Mouse (Mus musculus): ENCODE measurements around the gene Msl1. TPM values are rescaled to one million over a fixed set of nuclear protein-coding genes. Genes with fewer than 3 reads are reported as not detected.

Gene Msl1
- total and polyA plus RNA-seq, 3 experiments, result 25.9 to 58.1 (median 27.3) TPM

DNA sequence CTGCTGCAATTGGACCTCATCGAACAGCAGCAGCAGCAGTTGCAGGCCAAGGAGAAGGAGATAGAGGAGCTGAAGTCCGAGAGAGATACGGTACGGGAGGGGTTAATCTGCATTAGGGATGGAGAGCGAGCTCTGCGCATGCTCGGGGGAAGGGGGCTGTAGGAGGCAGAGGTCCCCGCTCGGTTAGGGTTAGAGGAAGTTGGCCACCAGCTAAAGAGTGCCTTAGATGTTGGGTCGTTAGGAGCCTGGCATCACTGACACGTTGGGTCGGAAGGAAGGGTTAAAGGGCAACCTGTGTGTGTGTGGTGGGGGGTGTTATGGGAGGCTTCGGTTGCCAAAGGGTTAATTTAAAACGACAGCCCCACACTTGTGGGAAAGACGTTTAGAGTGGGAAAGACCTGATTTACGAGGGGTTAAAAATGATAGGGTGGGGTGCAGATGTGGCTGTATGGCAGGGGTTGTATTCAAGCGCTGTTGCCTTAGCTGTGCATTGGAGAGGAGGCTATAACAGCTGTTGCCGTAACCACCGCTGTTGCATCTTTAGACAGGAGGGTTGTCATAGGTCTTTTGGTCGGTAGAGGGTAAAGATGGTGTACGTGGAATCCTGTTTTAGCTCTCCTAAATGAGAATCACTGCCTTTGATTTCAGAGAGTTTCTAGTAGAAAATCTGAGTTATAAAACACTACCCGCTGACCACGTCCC, 1.4 kb downstream of the Msl1 start:
- H3K9me3 ChIP-seq (replicated peaks; ENCODE audit: low read length), result no peaks in the 10 kb centered on the region
- in situ Hi-C loops (cut with MboI; ENCODE audit: low pct_ligation_motif_present, low pct_unique_long_range_greater_than_20kb, low sequenced_read_pairs) (no loop called here), dilution Hi-C loops (cut with MboI; ENCODE audit: extremely low pct_ligation_motif_present, extremely low pct_unique_long_range_greater_than_20kb, low sequenced_read_pairs) (no loop called here)
- peaks cover 6 to 44% of the 10 kb centered on the region in 2 experiments for H3K4me1 ChIP-seq (ENCODE audit: control insufficient read depth in 1 of 2, insufficient read depth in 2 of 2)
- H3K27me3 ChIP-seq (replicated peaks), result no peaks in the 10 kb centered on the region
- H3K9ac ChIP-seq (ENCODE audit: insufficient read depth, low read depth), result peak overlapping the region; percentile 100
- H3K4me3 ChIP-seq (replicated peaks in 1 of 3; ENCODE audit: low read depth in 2 of 3, low read length in 2 of 3, poor library complexity in 1 of 3), result peak overlapping the region; percentile 77 to 81 (median 79)
- DNase-seq (ENCODE audit: extremely low read depth), result peak; percentile 82
- peaks cover 22 to 40% of the 10 kb centered on the region in 2 experiments for H3K36me3 ChIP-seq (replicated peaks in 1 of 2; ENCODE audit: control insufficient read depth in 1 of 2, insufficient read depth in 1 of 2, low read length in 1 of 2)
- H3K27ac ChIP-seq (ENCODE audit: insufficient read depth, low read depth), result peak overlapping the region; percentile 86
- H3K4me2 ChIP-seq (ENCODE audit: insufficient read depth, low read depth, poor library complexity, severe bottlenecking), result peak overlapping the region; percentile 79
- TF ChIP-seq MAFK (IDR thresholded peaks at IDR 0.05; ENCODE audit: insufficient replicate concordance, low read length), result no peak
- TF ChIP-seq USF1 (IDR thresholded peaks at IDR 0.05; ENCODE audit: low read depth, low read length), result no peak
- no peak for TF ChIP-seq SMC3 (IDR thresholded peaks at IDR 0.05; ENCODE audit: low read depth, low read length)
- no peak for TF ChIP-seq RAD21 (IDR thresholded peaks at IDR 0.05; ENCODE audit: low read depth, low read length)
- TF ChIP-seq MEF2A (IDR thresholded peaks at IDR 0.05; ENCODE audit: borderline replicate concordance, low read depth, low read length), result peak; percentile 40; the same call in 1 of the 2 replicates
- TF ChIP-seq ZC3H11A (IDR thresholded peaks at IDR 0.05; ENCODE audit: low read depth, low read length), result no peak
- no peak for TF ChIP-seq USF2 (conservative IDR thresholded peaks at IDR 0.05; ENCODE audit: low read depth, low read length)
- TF ChIP-seq UBTF (IDR thresholded peaks at IDR 0.05; ENCODE audit: low read depth, low read length), result no peak
- TF ChIP-seq CHD1 (IDR thresholded peaks at IDR 0.05; ENCODE audit: low read depth, low read length), result peak; percentile 72; the same call in 1 of the 2 replicates
- peak; percentile 20; the same call in 1 of the 2 replicates for TF ChIP-seq IRF4 (IDR thresholded peaks at IDR 0.05; ENCODE audit: low read depth, low read length)
- TF ChIP-seq MXI1 (IDR thresholded peaks at IDR 0.05; ENCODE audit: low read depth, low read length), result peak; percentile 86
- no peak; the same call in 1 of the 2 replicates for TF ChIP-seq RCOR1 (conservative IDR thresholded peaks at IDR 0.05; ENCODE audit: low read depth, low read length)
- no peak for TF ChIP-seq ETS1 (conservative IDR thresholded peaks at IDR 0.05; ENCODE audit: low read depth, low read length)
- peak; percentile 62; the same call in 1 of the 2 replicates for TF ChIP-seq TBP (conservative IDR thresholded peaks at IDR 0.05; ENCODE audit: low read depth, low read length)
- peak; percentile 67; the same call in 1 of the 2 replicates for TF ChIP-seq NELFE (IDR thresholded peaks at IDR 0.05; ENCODE audit: low read depth, low read length)
- no peak for TF ChIP-seq GABPA (IDR thresholded peaks at IDR 0.05; ENCODE audit: insufficient replicate concordance, low read depth, low read length)
- TF ChIP-seq ELF1 (IDR thresholded peaks at IDR 0.05; ENCODE audit: low read depth, low read length), result peak; percentile 67
- TF ChIP-seq SIN3A (IDR thresholded peaks at IDR 0.05; ENCODE audit: low read length), result peak; percentile 76
- TF ChIP-seq BHLHE40 (IDR thresholded peaks at IDR 0.05; ENCODE audit: low read depth, low read length), result peak; percentile 5; the same call in 1 of the 2 replicates
- peak; percentile 74 for TF ChIP-seq POLR2AphosphoS2 (IDR thresholded peaks at IDR 0.05; ENCODE audit: low read depth, low read length)
- TF ChIP-seq ZNF384 (IDR thresholded peaks at IDR 0.05; ENCODE audit: low read depth, low read length), result no peak
- peak; percentile 100 for TF ChIP-seq NRF1 (IDR thresholded peaks at IDR 0.05; ENCODE audit: low read depth, low read length)
- no peak for TF ChIP-seq CTCF (conservative IDR thresholded peaks at IDR 0.05 in 1 of 2, IDR thresholded peaks at IDR 0.05 in 1 of 2; ENCODE audit: low read depth in 2 of 2, low read length in 2 of 2)
- no peak for TF ChIP-seq EP300 (IDR thresholded peaks at IDR 0.05; ENCODE audit: low read length)
- peak; percentile 56; the same call in 1 of the 2 replicates for TF ChIP-seq MAX (IDR thresholded peaks at IDR 0.05; ENCODE audit: low read length)
- peak; percentile 55 for TF ChIP-seq POLR2A (IDR thresholded peaks at IDR 0.05; ENCODE audit: low read depth, low read length)
- no peak; the same call in 1 of the 2 replicates for TF ChIP-seq MAZ (IDR thresholded peaks at IDR 0.05; ENCODE audit: low read depth, low read length)
- no peak for TF ChIP-seq JUND (conservative IDR thresholded peaks at IDR 0.05; ENCODE audit: low read depth, low read length)
- TF ChIP-seq CHD2 (IDR thresholded peaks at IDR 0.05; ENCODE audit: low read length), result peak; percentile 52; the same call in 1 of the 2 replicates
- TF ChIP-seq KAT2A (IDR thresholded peaks at IDR 0.05; ENCODE audit: insufficient replicate concordance, low read length), result 0 out of 2 replicates have a peak, but pooled peaks have one; percentile 52
- TF ChIP-seq ZKSCAN1 (IDR thresholded peaks at IDR 0.05; ENCODE audit: borderline replicate concordance, low read depth, low read length), result no peak
- peak; percentile 73; the same call in 1 of the 2 replicates for TF ChIP-seq ZMIZ1 (IDR thresholded peaks at IDR 0.05; ENCODE audit: low read depth, low read length)
- TF ChIP-seq E2F4 (IDR thresholded peaks at IDR 0.05; ENCODE audit: insufficient replicate concordance, low read depth, low read length), result no peak
- peak; percentile 69 for TF ChIP-seq TCF12 (IDR thresholded peaks at IDR 0.05; ENCODE audit: low read depth, low read length)
- peak; percentile 30; the same call in 1 of the 2 replicates for TF ChIP-seq MYC (IDR thresholded peaks at IDR 0.05; ENCODE audit: low read depth, low read length)
- TF ChIP-seq HCFC1 (IDR thresholded peaks at IDR 0.05; ENCODE audit: low read depth, low read length), result peak; percentile 48
- TF ChIP-seq PAX5 (IDR thresholded peaks at IDR 0.05; ENCODE audit: low read length), result no peak
- no peak for TF ChIP-seq JUN (IDR thresholded peaks at IDR 0.05; ENCODE audit: insufficient read depth, low read depth, low read length)
- peaks cover 29% of the 10 kb centered on the region for H3K79me2 ChIP-seq (replicated peaks; ENCODE audit: control insufficient read depth, extremely low read depth, insufficient read depth, poor library complexity, severe bottlenecking)

Measured in CH12.LX (cell line).